Mouse (Mus musculus) liver, embryonic 14.5 days (tissue): Measurements from ENCODE around the gene Umad1.

Source experiments
- CTCF ChIP-seq: IDR thresholded peaks from 2 replicates; pipeline ENCODE4 v1.5.1; 2016; ENCODE audit warnings: antibody characterized with exemption, low read depth, control low read depth
- EP300 ChIP-seq: IDR thresholded peaks from 2 replicates; pipeline ENCODE4 v1.6.1; 2016; ENCODE audit warnings: antibody characterized with exemption, low read depth

- no peak for TF ChIP-seq CTCF
- no peak for TF ChIP-seq EP300
These were observed 154.9 kb downstream of the Umad1 start for GRCm38 (mm10) chr6:8414020-8414419.
